Mouse (Mus musculus): ENCODE measurements around the gene Fchsd2. TPM values are rescaled to one million over a fixed set of nuclear protein-coding genes. Genes with fewer than 3 reads are reported as not detected.

Gene Fchsd2
- polyA plus RNA-seq, 1 experiment from 2014 or later, result 38.6 TPM

DNA sequence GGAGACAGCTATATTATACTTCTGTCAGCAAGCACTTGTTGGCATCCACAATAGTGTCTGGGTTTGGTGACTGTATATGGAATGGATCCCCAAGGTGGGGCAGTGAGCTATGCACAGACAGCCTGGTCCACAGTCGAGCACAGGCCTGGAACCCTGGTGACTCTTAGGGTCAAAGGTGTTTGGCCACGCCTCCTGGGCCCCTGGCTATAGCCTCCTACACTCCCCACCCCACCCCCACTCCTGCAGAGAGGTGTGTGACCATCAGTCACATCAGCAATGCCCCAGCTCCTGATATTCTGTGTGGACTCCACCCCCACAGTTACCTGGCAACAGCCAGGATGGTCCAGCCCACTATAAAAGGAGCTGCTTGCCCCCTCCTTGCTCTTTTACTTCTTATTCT, 73.9 kb downstream of the Fchsd2 start:
- Histone ChIP-seq H3K4me2 (no peak overlapping the region), H3K9ac (no peak overlapping the region), H3K27ac (no peak overlapping the region), H3K36me3 (no peaks in the 10 kb centered on the region), H3K4me3 (no peak overlapping the region), H3K27me3 (no peaks in the 10 kb centered on the region), H3K4me1 (replicated peaks) (peaks cover 7% of the 10 kb centered on the region; the same call in 1 of the 2 replicates), H3K9me3 (no peaks in the 10 kb centered on the region)
- 25% methylated on average over 2 of the region's 2 CpGs for WGBS
- ATAC-seq (ENCODE audit: low FRiP score), result no peak

DNA sequence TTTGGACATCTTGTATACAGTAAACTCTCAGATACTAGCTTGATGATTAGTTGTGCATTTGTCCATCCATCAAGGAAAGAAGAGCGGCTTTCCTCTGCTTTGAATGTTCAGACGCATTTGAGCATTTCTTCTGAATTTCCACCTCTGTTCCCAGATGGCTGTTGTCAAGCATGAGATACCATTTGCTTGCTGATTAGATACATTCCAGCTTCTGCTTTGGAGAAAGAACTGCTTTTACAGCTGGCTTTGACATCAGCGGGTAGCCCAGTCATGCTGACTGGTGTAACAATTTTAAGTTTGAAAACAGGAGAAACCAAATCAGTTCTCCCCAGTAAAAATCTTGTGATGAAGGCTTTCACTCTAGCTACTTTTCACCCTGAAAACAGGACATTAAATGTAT, 77.8 kb downstream of the Fchsd2 start:
- no peak overlapping the region for H3K4me2 ChIP-seq
- H3K27ac ChIP-seq, result no peak overlapping the region
- H3K4me3 ChIP-seq, result no peak overlapping the region
- H3K36me3 ChIP-seq, result no peaks in the 10 kb centered on the region
- no peaks in the 10 kb centered on the region for H3K27me3 ChIP-seq
- WGBS, result 48% methylated on average over 3 of the region's 3 CpGs
- ATAC-seq (ENCODE audit: low FRiP score), result no peak
- H3K4me1 ChIP-seq (replicated peaks), result peaks cover 10% of the 10 kb centered on the region; the same call in 1 of the 2 replicates
- H3K9me3 ChIP-seq, result no peaks in the 10 kb centered on the region
- H3K9ac ChIP-seq, result no peak overlapping the region

DNA sequence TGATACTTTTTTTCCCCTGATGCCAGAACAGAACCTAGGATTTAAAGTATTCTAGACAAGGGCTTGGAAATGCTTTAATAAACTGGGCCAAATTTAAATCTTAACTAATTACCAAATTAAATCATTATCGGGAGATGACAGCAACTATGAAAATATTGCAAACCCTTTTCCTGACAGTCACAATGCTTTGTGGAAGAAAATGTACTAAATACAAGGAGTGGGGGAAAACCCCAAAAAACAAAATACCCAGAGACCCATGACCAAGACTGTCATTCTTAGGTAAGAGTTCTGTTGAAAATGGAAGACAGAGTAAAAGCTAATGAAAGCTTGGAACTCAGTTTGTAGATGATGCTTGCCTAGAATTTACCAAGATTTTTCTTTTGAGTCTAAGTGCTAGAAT, 78.3 kb downstream of the Fchsd2 start:
- Histone ChIP-seq H3K9me3 (no peaks in the 10 kb centered on the region), H3K9ac (no peak overlapping the region), H3K4me3 (no peak overlapping the region), H3K27me3 (no peaks in the 10 kb centered on the region), H3K4me1 (replicated peaks) (peaks cover 10% of the 10 kb centered on the region; the same call in 1 of the 2 replicates), H3K4me2 (no peak overlapping the region), H3K27ac (no peak overlapping the region), H3K36me3 (no peaks in the 10 kb centered on the region)
- 96% methylated on average over 1 of the region's 1 CpGs for WGBS
- no peak for ATAC-seq (ENCODE audit: low FRiP score)

DNA sequence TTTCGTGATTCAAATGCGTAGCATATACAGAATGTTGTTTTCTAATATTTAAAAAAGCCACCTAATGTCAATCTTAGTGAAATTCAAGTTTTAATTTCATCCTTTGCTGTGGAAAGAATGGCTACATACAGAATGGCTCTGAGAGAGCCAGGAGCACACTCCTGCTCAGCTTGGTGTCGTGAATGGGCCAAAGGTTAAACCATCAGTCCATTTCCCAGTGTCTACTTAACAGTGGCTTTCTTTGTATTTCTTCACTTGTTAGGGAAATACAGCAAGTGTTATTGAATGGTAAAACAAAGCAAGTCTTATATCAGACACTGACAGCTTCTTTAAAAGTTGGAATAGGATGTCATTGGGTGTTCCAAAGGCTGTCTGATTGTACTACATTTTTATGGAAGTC, 80.7 kb downstream of the Fchsd2 start:
- H3K27ac ChIP-seq, result no peak overlapping the region
- peaks cover 4% of the 10 kb centered on the region; the same call in 1 of the 2 replicates for H3K4me1 ChIP-seq (replicated peaks)
- 64% methylated on average over 3 of the region's 3 CpGs for WGBS
- no peak overlapping the region for H3K4me3 ChIP-seq
- H3K9ac ChIP-seq, result no peak overlapping the region
- no peak for ATAC-seq (ENCODE audit: low FRiP score)
- H3K9me3 ChIP-seq, result no peaks in the 10 kb centered on the region
- H3K27me3 ChIP-seq, result no peaks in the 10 kb centered on the region
- no peaks in the 10 kb centered on the region for H3K36me3 ChIP-seq
- H3K4me2 ChIP-seq, result no peak overlapping the region

DNA sequence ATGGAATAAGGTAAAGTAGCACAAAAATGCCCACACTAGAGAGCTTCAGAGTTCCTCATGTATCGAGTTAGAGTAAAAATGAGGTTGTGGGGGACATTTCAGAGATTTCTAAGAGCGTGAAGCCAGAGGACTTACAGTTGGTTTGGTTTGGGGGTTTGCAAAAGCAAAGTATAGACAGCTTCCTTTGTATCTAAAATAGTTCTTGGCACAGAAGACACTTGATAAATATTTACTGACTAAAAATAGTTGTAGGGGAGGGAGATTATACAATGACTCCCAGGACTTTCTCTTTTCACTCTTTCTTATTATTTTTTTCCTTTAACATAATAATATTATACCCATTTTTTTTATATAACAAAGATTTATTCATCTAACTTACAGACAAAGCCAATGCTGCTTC, 86.1 kb downstream of the Fchsd2 start:
- no peak overlapping the region for H3K27ac ChIP-seq
- H3K4me1 ChIP-seq (replicated peaks), result no peaks in the 10 kb centered on the region
- no peak overlapping the region for H3K4me2 ChIP-seq
- no peak overlapping the region for H3K4me3 ChIP-seq
- 91% methylated on average over 2 of the region's 2 CpGs for WGBS
- H3K9me3 ChIP-seq, result no peaks in the 10 kb centered on the region
- no peaks in the 10 kb centered on the region for H3K27me3 ChIP-seq
- H3K36me3 ChIP-seq, result no peaks in the 10 kb centered on the region
- no peak for ATAC-seq (ENCODE audit: low FRiP score)
- no peak overlapping the region for H3K9ac ChIP-seq

DNA sequence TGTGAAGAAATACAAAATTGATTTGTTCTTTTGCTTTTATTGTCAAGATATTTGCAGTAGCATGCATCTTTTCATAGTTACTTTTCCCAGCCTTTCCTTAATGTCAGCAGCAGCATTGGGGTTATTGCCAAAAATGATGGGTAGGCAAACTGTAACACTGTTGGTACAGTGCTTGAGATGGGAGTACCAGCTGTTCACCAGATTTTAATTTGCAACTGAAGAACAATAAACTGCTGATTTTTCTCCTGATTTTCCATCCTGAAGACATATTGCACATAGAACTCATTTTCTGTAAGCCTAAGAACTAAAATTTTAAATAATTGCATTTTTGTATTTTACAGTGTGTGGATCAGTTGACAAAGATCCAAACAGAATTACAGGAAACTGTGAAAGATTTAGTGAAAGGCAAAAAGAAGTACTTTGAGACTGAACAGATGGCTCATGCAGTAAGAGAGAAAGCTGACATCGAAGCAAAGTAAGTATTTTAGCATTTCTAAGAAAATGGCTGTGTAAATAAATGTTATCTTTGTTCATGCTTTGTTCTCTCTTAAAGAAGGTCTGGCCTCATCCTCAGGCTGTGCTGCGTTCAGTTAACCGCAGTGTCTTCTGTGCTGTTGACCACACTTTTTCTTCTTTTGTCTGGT, 98.8 kb downstream of the Fchsd2 start:
- 85% methylated on average over 3 of the region's 3 CpGs for WGBS
- Histone ChIP-seq H3K9ac (no peak overlapping the region), H3K36me3 (peaks cover 11% of the 10 kb centered on the region), H3K4me3 (no peak overlapping the region), H3K9me3 (no peaks in the 10 kb centered on the region), H3K4me2 (no peak overlapping the region), H3K27me3 (no peaks in the 10 kb centered on the region), H3K27ac (no peak overlapping the region; the same call in 1 of the 2 replicates), H3K4me1 (replicated peaks) (no peaks in the 10 kb centered on the region)
- no peak for ATAC-seq (ENCODE audit: low FRiP score)

DNA sequence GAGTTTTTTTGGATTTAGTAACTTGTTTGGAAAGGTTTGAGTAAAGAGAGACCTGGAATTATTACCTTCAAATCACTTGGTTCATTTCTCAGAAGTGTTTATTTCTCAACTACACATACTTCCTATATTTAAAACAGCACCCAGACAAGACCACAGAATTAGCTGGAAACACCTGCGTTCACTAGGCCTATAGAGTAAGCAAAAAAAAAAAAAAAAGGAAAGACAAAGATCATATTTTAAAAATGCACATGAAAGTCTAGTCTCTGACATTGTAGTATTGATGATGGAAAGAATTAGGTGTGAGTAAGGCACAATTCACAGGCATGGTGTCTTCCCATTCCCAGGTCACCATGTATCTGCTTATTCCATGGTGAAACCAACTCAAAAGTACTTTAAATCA, 118.2 kb downstream of the Fchsd2 start:
- Histone ChIP-seq H3K4me3 (no peak overlapping the region), H3K4me1 (replicated peaks) (0 out of 2 replicates have a peak, but pooled peaks cover 3% of the 10 kb centered on the region), H3K36me3 (peaks cover 12% of the 10 kb centered on the region), H3K4me2 (no peak overlapping the region), H3K27me3 (no peaks in the 10 kb centered on the region), H3K9me3 (no peaks in the 10 kb centered on the region), H3K9ac (no peak overlapping the region), H3K27ac (no peak overlapping the region)
- WGBS, result 100% methylated on average over 1 of the region's 1 CpGs
- ATAC-seq (ENCODE audit: low FRiP score), result no peak

DNA sequence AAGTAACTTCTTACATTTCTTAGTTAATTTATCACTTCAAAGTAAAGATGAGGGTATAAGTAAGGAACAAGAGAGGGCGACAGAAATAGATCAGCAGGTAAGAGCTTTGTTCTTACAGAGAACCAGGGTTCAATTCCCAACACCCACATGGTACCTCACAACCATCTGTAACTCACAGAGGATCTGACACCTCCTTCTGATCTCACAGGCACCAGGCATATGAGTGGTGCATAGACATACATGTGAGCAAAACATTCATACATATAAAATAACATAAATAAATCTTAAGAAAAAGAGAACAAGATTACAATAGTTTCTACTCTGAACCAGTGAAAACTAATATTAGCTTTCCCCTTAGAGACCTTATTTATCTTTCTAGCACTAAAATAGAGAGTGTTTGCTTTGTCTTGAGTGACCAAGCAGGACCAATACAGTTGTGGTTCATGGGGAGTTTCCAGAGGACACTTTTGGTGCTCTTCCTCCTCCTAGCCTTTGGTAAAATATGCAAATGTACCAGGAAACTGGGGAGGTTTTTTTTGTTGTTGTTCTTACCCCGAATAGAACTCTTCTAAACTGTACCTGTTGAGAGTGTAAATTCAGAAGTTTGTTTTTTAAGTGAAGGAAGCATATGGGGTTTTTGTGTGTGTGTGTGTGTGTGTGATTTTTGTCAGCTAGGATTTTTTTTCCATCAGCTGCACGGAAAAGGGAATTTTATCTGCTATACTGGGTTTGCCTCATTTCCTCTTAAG, 121.0 kb downstream of the Fchsd2 start:
- WGBS, result 87% methylated on average over 3 of the region's 3 CpGs
- no peak overlapping the region for H3K4me3 ChIP-seq
- H3K4me1 ChIP-seq (replicated peaks), result no peaks in the 10 kb centered on the region
- H3K4me2 ChIP-seq, result no peak overlapping the region
- peaks cover 12% of the 10 kb centered on the region for H3K36me3 ChIP-seq
- no peaks in the 10 kb centered on the region for H3K9me3 ChIP-seq
- no peaks in the 10 kb centered on the region for H3K27me3 ChIP-seq
- ATAC-seq (ENCODE audit: low FRiP score), result no peak
- H3K27ac ChIP-seq, result no peak overlapping the region
- no peak overlapping the region for H3K9ac ChIP-seq

DNA sequence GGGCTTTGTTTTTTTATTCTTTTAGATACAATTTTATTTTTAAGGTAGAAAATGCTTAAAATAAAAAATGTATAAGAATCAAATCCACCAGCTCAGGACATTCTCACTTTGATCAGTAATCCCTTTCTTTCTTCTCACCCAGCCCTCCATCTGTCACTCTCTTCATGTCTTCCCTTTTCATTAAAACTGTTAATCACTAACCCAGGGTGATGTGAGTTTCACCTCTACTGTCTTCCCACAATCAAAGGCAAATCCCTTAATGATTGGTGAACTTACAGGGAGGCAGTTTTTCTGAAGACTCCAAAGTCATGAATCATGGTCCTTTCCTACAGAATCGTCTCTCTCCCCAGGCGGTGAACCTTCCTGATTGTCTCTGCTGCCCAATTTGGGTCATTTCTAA, 124.1 kb downstream of the Fchsd2 start:
- peaks cover 4% of the 10 kb centered on the region for H3K36me3 ChIP-seq

DNA sequence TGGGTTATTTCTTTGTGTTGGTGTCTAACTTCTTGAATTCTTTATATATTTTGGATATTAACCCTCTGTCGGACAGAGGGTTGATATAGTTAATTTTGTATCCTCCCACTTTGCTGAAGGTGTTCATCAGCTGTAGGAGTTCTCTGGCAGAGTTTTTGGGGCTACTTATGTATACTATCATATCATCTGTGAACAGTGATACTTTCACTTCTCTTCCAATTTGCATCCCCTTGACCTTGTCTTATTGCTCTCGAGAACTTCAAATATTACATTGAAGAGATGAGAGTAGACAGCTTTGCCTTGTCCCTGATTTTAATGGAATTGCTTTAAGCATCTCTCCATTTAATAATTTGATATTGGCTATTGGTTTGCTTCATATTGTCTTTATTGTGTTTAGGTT, 130.8 kb downstream of the Fchsd2 start:
- Histone ChIP-seq H3K4me1 (replicated peaks) (no peaks in the 10 kb centered on the region), H3K9me3 (no peaks in the 10 kb centered on the region)

More for the DNA sequence above, 124.1 kb downstream of the Fchsd2 start:
- ATAC-seq (ENCODE audit: low FRiP score), result no peak
- H3K27me3 ChIP-seq, result no peaks in the 10 kb centered on the region
- 64% methylated on average over 2 of the region's 2 CpGs for WGBS
- H3K4me2 ChIP-seq, result no peak overlapping the region
- H3K4me3 ChIP-seq, result no peak overlapping the region
- H3K4me1 ChIP-seq (replicated peaks), result no peaks in the 10 kb centered on the region
- H3K27ac ChIP-seq, result no peak overlapping the region
- no peaks in the 10 kb centered on the region for H3K9me3 ChIP-seq
- H3K9ac ChIP-seq, result no peak overlapping the region

DNA sequence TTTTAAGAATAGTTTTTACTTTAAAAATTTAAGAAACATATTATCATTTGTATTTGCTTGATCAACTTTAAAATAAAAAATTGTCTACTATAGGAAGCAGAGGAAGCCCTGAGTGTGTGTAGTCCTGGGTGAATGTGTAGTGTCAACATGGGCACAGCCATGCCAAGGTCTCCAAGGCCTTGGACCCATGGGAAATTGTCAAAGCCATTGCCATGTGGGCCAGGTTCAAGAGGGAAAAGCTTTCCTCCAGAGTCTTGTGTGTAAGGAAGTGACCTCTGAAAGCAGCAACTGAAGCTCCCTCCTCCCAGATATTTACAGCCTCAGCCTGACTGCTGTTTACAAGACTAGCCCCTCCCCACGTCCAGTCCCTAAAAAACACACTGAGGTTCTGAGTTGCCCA, 136.7 kb downstream of the Fchsd2 start:
- no peak overlapping the region for H3K4me3 ChIP-seq
- WGBS, result 67% methylated on average over 1 of the region's 1 CpGs
- ATAC-seq (ENCODE audit: low FRiP score), result no peak

More for the DNA sequence above, 130.8 kb downstream of the Fchsd2 start:
- Histone ChIP-seq H3K36me3 (no peaks in the 10 kb centered on the region), H3K27me3 (no peaks in the 10 kb centered on the region), H3K4me2 (no peak overlapping the region), H3K9ac (no peak overlapping the region), H3K4me3 (no peak overlapping the region), H3K27ac (no peak overlapping the region)
- ATAC-seq (ENCODE audit: low FRiP score), result no peak
- WGBS, result 94% methylated on average over 2 of the region's 2 CpGs

DNA sequence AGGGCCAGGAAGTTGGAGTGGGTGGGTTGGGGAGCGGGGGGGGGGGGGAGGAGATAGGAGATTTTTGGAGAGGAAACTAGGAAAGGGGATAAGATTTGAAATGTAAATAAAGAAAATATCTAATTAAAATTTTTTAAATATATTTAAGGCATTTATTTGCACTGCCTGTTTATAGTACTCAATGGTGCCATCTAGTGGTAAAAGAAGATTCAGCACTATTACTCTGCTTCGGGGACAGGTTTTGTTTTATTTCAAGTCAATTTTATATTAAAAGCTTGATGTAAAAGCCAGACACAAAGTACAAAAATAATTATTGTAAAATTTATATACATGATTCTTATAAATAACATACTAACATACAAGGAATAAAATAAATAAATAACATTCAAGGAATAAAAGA, 138.8 kb downstream of the Fchsd2 start:
- no peak overlapping the region for H3K27ac ChIP-seq

More for the DNA sequence above, 136.7 kb downstream of the Fchsd2 start:
- Histone ChIP-seq H3K36me3 (no peaks in the 10 kb centered on the region), H3K4me1 (replicated peaks) (peaks cover 6% of the 10 kb centered on the region; the same call in 1 of the 2 replicates), H3K4me2 (no peak overlapping the region), H3K27ac (no peak overlapping the region), H3K9me3 (no peaks in the 10 kb centered on the region), H3K27me3 (no peaks in the 10 kb centered on the region), H3K9ac (no peak overlapping the region)

More for the DNA sequence above, 138.8 kb downstream of the Fchsd2 start:
- no peak for ATAC-seq (ENCODE audit: low FRiP score)
- Histone ChIP-seq H3K9ac (no peak overlapping the region), H3K4me1 (replicated peaks) (peaks cover 6% of the 10 kb centered on the region; the same call in 1 of the 2 replicates), H3K9me3 (no peaks in the 10 kb centered on the region), H3K4me2 (no peak overlapping the region), H3K27me3 (no peaks in the 10 kb centered on the region), H3K36me3 (no peaks in the 10 kb centered on the region; the same call in 1 of the 2 replicates), H3K4me3 (no peak overlapping the region)
- 53% methylated on average over 1 of the region's 2 CpGs for WGBS

All from hindbrain, embryonic 13.5 days (tissue).